Mouse (Mus musculus): ENCODE results near the gene Tmem221. TPM values are rescaled to one million over a fixed set of nuclear protein-coding genes. Genes with fewer than 3 reads are reported as not detected.

Tmem221 gene
- polyA plus RNA-seq (2017; shearing (Covaris generic)), result 5.7 TPM

DNA sequence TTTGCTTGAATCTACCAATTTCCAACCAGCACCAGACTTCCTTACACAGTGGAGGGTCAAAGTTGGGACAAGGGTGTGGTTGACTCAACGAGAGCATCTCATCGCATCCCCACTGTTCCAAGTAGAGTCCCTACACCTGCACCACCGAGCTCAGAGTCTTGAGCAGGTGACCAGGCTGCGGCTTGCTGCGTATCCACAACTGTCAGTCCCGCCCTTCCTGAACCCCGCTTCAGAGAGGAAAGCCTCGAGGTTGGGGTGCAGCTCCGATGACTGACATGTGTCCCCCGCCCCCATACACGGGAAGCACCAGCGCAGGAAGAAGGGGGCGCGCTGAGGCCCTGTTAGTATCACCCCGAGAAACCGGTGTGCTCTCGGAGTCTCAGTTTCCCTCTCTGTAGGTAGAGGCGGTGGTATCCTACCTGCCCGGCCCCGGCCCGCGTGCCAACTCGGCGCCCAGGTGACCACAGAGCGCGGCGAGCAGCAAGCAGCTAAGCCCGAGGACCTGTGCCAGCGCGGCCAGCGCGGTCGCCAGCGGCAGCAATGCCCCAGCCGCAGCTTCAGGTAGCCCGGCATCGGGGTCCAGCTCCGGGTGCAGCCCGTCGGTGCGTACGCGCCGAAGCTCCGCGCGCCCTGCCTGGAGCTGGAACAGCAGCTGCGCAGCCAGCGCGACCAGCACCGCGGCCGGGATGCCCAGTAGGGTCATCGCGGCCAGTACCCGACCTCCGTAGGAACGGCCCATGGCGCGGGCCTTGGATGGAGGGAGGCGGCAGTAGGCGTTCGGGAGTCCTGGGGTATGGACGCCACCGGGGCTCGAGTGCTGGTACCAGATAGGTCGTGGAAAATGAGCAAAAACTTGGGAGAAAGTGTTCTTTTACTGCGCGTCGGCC is at the start of gene Tmem221:
Gene Tmem221 (minus strand): TSS at position 801 of the 887 bp plus-strand sequence.

DNA sequence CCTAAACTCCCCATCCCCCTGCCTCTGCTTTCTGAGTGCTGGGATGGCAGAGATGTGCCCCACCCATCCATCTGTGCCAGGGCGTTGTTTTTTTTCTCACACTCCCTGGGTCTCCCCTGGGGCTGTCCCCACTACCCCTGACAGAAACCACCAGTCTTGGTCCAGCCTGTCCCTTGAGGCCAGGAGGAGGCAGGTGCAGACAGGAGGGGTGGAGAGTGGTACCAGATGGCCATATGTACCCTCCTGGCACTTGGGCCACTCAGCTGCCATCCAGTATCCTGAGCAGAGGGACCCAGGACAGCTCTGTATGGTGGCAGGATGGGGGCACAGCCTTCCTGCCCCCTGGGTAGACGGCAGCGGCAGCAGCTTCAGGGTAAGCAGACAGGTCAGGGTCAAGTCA is 38.8 kb upstream of the Tmem221 start, which contains the start of gene Fam129c:
Gene Fam129c (plus strand): TSS at position 198 of the 400 bp plus-strand sequence.

DNA sequence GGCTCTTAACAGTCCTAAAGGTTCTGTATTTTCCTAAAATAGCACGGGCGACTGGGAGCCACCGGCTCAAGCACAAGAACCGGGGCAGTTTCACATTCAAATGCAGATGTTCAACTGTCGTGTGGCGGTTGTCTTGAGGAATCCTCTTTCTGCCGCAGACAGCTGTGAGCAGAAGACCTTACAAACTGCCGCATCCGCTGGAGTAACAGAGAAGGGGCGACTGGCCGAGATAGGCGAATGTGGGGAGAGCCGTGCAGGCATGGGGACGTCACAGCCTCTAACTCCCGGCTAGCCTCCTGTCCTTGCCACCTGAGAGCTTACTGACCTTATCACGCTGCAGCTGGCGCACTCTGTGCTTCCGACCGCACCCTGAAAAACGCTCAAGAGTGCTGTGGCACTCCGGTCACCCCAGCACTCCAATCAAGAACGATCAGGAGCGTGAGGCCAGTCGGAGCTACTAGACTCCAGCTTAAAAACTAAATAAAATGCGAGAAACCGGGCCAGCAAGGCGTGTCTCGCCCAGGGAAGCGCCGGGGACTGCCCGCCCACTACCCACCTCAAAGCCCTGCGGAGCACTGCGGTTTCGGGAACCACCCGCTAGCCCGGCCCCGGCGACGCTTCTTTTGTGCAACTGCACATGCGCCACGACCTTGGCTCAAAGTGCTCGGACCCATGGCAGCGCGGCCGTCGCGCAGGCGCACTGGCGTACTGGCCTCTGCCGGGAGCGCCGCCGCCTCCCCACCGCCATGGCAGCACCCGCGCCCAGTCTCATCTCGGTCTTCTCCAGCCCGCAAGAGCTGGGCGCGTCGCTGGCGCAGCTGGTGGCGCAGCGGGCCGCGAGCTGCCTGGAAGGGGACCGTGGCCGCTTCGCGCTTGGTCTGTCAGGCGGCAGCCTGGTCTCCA is 33.1 kb upstream of the Tmem221 start, which contains the start of gene Pgls:
Gene Pgls (plus strand): TSS at position 706 of the 903 bp plus-strand sequence.

DNA sequence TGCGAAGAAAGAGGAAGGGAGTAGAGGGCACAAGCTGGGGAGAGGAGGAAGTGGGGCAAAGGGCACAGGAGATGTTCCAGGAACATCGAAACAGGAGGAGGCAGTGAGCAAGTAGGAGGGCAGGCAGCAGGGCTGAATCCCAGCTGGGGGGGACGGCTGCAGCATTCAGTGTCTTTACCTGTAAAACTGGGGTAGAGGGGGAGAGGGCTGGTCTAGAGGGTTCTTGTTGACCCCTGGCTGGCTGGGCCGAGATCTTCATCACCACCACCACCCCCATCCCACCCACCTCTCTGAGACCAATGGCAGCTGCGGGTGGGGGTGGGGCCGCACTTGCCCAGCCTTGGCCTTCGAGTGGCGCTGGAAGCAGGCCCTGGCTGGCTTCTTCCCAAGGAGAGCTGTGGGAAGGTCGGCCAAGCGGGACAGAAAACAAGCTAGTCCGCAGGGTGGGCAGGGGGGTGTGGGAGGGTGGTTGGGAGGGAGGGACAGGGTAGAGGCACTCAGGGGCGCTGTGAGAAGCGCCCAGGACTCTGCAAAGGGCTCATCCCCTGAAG is 9.8 kb upstream of the Tmem221 start, which contains the start of gene Slc27a1:
Gene Slc27a1 (plus strand): TSS at position 496 of the 551 bp plus-strand sequence.

DNA sequence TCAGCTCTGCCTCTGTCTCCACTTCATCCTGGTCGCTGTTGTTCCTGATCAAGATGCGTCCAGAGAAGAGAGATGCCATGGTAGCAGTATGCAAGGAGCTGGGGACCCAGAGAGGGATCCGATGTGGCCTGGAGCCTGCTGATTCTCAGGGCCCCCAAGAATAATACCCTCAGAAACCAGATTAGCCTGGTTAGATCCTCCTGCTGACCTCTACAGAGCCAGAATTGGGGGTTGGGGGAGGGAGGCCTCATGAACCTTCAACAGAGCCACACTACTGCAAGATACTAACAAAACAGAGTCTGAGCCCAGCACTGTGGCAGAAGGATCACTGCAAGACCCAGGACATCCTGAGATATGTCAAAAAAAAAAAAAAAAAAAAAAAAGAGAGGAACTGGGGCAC is 7.8 kb upstream of the Tmem221 start, which contains the start of gene Nxnl1:
Gene Nxnl1 (minus strand): TSS at position 101 of the 400 bp plus-strand sequence.

DNA sequence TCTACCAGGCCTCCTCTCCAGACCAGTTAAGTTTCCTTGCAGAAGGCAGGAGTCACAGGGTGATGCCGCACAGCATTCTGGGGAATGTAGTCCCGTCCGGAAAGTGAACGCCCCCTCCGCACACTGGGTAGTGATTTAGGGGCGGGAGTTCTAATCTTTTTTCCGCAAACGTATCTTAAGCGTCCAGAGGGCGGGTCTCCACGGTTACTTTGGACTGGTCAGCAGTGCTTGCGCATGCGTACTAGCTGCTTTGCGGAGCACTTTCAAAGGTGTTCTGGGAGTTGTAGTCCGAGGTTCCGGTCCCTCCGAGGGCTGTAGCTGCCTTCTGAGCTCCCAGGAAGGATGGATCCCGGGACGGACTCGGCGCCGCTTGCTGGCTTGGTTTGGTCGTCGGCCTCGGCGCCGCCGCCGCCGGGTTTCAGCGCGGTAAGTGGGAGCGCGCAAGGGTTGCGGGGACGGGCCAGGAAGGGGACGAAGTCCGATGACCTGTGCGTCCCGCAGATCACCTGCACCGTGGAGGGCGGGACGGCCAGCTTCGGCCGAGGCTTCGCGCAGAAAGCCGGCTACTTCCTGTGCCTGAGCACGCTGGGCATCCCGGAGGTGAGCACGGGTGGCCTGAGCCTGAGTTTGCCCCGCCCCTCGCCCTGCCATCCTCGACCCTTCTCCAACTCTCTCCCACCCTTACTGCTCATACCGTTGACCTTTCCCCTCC is 15.9 kb downstream of the Tmem221 start, which contains the start of gene Mvb12a:
Gene Mvb12a (plus strand): TSS at position 291 of the 712 bp plus-strand sequence.

DNA sequence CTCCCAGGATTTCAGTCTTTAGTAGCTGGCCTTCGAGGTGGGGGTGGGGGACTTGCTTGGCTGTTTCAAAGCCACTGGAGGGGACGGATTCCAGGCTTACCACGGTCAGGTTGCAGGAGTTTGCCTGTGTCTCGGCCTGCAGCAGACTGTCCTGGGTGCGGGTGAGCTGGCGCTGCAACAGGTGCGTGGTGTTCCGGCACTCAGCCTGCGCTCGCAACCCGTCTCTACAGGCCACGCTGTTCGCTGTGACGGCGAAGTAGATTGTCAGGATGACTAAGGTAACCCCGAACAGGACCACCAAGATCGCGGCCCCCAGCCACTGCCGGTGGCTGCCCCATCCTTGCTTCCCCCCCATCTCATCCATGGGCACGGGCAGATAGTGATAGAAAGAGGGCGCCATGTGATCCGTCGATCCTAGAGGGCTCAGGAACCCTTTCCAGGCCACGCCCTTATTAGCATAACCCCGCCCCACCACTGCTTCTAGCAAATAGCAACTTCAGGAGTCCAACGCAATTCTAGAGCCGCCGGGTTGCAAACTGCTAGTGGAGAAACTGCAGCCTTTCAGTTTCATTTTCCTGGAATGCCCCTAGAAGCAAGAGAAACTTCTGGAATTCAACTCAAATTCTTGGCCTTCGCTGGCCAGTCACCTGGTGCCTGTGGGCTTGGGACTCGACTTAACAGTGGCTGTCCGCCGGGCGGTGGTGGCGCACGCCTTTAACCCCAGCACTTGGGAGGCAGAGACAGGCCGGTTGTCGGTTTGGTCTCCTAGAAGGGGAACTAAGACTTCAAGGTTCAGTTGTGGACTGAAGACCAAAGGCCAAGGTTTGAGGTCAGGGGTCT is 21.4 kb downstream of the Tmem221 start, which contains the start of gene Bst2:
Gene Bst2 (minus strand): TSS at position 429 of the 840 bp plus-strand sequence.

DNA sequence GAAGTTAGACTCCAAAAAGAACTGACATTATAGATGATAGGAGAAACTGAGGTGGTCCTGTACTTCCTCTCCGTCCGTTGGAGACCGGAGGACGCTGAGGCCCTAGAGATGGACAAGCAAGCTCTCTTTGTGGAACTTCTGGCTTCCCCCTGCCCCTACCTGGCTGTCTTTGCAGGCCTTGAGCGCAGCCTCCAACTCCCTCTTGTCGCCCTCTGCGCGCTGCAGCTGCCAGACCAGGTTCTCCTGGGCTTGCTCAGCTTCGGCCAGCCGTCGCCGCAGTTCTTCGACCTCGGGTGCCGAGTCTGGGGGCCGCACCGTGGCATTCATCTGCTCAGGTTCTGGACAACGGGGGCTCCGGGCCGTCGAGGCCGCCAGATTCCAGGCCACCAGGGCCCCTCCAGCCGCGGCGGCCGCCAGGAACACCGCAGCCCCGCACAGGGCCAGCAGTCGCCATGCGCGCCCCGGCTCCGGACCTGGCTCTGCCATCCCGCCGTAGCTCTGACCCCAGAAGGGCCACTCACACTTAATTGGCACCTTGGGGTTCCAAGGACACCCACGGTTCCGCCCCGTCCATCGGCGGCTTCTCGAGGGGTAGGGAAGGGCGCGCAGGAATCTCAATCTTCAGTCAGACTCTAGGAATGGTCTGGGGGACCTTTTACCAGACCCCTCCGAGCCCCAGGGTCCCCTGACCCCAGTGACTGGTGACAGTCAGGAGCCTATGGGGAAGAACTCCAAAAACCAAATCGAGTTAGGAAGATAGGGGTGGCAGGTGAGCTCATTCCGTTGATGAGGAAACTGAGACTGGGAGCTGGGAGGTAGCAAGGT is 33.2 kb downstream of the Tmem221 start, which contains the start of gene Ccdc194:
Gene Ccdc194 (minus strand): TSS at position 486 of the 825 bp plus-strand sequence.

DNA sequence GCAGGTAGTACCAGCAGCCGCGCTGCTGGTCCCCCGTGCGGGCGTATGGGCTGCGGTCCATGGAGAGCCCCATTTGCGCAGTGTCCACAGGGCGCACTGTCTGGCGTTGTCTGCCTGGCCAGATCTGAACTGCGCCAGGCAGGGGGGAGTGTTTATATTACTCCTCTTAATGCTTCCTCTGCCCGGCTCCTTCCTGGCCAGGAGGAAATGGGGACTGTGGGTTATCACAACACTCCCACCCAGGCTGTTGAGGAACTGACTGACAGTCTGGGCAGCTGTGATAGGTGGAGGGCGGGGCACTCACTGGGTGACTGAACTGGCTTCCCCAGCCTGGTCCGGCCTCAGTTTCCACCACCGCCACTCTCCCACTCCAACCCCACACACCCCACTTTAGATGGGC is 47.0 kb downstream of the Tmem221 start, which contains the start of gene Plvap:
Gene Plvap (minus strand): TSS at position 109 of the 400 bp plus-strand sequence.

Other genes starting within 250 kb of the Tmem221 start
- gene Use1, start 192.0 kb downstream of the Tmem221 start, polyA plus RNA-seq (2017; shearing (Covaris generic)), result 205 TPM
- 20.8 TPM for gene Ocel1, start 187.6 kb downstream of the Tmem221 start, polyA plus RNA-seq (2017; shearing (Covaris generic))
- 7.0 TPM for gene Nr2f6, start 176.9 kb downstream of the Tmem221 start, polyA plus RNA-seq (2017; shearing (Covaris generic))
- 0.09 TPM for gene Ushbp1, start 163.1 kb downstream of the Tmem221 start, polyA plus RNA-seq (2017; shearing (Covaris generic))
- gene Babam1, start 162.0 kb downstream of the Tmem221 start, polyA plus RNA-seq (2017; shearing (Covaris generic)), result 70.4 TPM
- gene Ankle1, start 152.9 kb downstream of the Tmem221 start, polyA plus RNA-seq (2017; shearing (Covaris generic)), result 0.52 TPM
- 103 TPM for gene Abhd8, start 95.2 kb downstream of the Tmem221 start, polyA plus RNA-seq (2017; shearing (Covaris generic))
- gene Mrpl34, start 93.9 kb downstream of the Tmem221 start, polyA plus RNA-seq (2017; shearing (Covaris generic)), result 23.3 TPM
- gene Dda1, start 89.7 kb downstream of the Tmem221 start, polyA plus RNA-seq (2017; shearing (Covaris generic)), result 138 TPM
- 15.7 TPM for gene Ano8, start 72.9 kb downstream of the Tmem221 start, polyA plus RNA-seq (2017; shearing (Covaris generic))
- 4.0 TPM for gene Gtpbp3, start 70.8 kb downstream of the Tmem221 start, polyA plus RNA-seq (2017; shearing (Covaris generic))
- not detected for gene Plvap, start 47.1 kb downstream of the Tmem221 start, polyA plus RNA-seq (2017; shearing (Covaris generic))
- gene Ccdc194, start 33.2 kb downstream of the Tmem221 start, polyA plus RNA-seq (2017; shearing (Covaris generic)), result not detected
- gene Bst2, start 21.4 kb downstream of the Tmem221 start, polyA plus RNA-seq (2017; shearing (Covaris generic)), result 73.2 TPM
- 58.6 TPM for gene Mvb12a, start 15.9 kb downstream of the Tmem221 start, polyA plus RNA-seq (2017; shearing (Covaris generic))
- gene Nxnl1, start 7.7 kb upstream of the Tmem221 start, polyA plus RNA-seq (2017; shearing (Covaris generic)), result 0.50 TPM
- gene Slc27a1, start 10.0 kb upstream of the Tmem221 start, polyA plus RNA-seq (2017; shearing (Covaris generic)), result 18.4 TPM
- 79.8 TPM for gene Pgls, start 33.3 kb upstream of the Tmem221 start, polyA plus RNA-seq (2017; shearing (Covaris generic))
- 4.3 TPM for gene Fam129c, start 38.8 kb upstream of the Tmem221 start, polyA plus RNA-seq (2017; shearing (Covaris generic))
- 30.8 TPM for gene Colgalt1, start 52.1 kb upstream of the Tmem221 start, polyA plus RNA-seq (2017; shearing (Covaris generic))
- gene Unc13a, start 112.9 kb upstream of the Tmem221 start, polyA plus RNA-seq (2017; shearing (Covaris generic)), result 0.15 TPM
- 80.1 TPM for gene Jak3, start 117.4 kb upstream of the Tmem221 start, polyA plus RNA-seq (2017; shearing (Covaris generic))
- gene Insl3, start 130.3 kb upstream of the Tmem221 start, polyA plus RNA-seq (2017; shearing (Covaris generic)), result 22.9 TPM
- gene B3gnt3, start 142.9 kb upstream of the Tmem221 start, polyA plus RNA-seq (2017; shearing (Covaris generic)), result 3.0 TPM
- 154 TPM for gene Fcho1, start 166.8 kb upstream of the Tmem221 start, polyA plus RNA-seq (2017; shearing (Covaris generic))

All from effector memory CD4-positive, alpha-beta T cell, adult 5 months (primary cell).